Mouse (Mus musculus): ENCODE measurements around the gene Tmem184b. TPM values are rescaled to one million over a fixed set of nuclear protein-coding genes. Genes with fewer than 3 reads are reported as not detected.
A peak's percentile ranks its signal among the peaks of the same experiment; 100 is the strongest.

The Tmem184b gene
- polyA plus RNA-seq, 2 experiments = 67.9 to 121 TPM

DNA sequence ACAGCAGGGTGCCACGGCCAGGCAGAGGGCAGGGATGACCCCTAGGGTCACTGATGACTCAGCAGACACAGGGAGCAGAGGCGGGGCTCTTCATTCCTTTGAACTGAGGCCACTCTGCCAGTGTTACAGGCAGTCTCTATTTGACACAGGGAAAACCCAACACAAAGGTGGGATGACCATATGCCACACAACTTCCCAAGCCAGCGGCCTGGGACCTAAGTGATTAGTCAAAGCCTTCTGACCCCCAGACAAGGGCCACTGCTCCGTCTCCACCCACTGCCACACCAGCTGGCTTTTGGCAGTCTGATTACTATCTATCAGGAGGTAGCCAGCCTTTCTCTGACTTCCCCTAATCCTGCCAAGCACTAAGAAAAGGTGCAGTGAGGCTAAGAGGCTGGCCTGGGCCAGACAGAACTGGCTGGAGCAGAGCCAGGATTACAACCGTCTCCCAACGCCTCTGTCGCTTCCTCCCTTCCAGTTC is 31.9 kb upstream of the Tmem184b start:
- H3K36me3 ChIP-seq (ENCODE audit: control insufficient read depth, insufficient read depth, low read length) = peaks cover 80% of the 10 kb centered on the region
- H3K4me1 ChIP-seq (ENCODE audit: control insufficient read depth, insufficient read depth, low read length) = peaks cover 16% of the 10 kb centered on the region
- no peak overlapping the region for H3K4me3 ChIP-seq (replicated peaks; ENCODE audit: low read length)
- ATAC-seq (ENCODE audit: low FRiP score, low read depth) (no peak), DNase-seq (ENCODE audit: low spot score) (no peak)
- 59% methylated on average over 7 of the region's 7 CpGs for WGBS
- H3K9me3 ChIP-seq (ENCODE audit: control insufficient read depth, low read length) = no peaks in the 10 kb centered on the region
- no peak overlapping the region for H3K4me2 ChIP-seq (replicated peaks; ENCODE audit: low read depth, low read length, severe bottlenecking)
- no peak overlapping the region for H3K27ac ChIP-seq (replicated peaks; ENCODE audit: low read depth, low read length)
- H3K27me3 ChIP-seq (ENCODE audit: control insufficient read depth, insufficient read depth, low read length) = no peaks in the 10 kb centered on the region
- no peak for TF ChIP-seq POLR2A (IDR thresholded peaks at IDR 0.05; ENCODE audit: borderline replicate concordance, extremely low read depth, insufficient read depth, insufficient read length)
- no peak overlapping the region for H3K9ac ChIP-seq (ENCODE audit: low read depth, low read length, severe bottlenecking)

GRCm38 (mm10) chr15:79432892-79433291 is 29.5 kb upstream of the Tmem184b start:
- no peaks in the 10 kb centered on the region; the same call in 1 of the 2 replicates for H3K4me1 ChIP-seq (ENCODE audit: control insufficient read depth, insufficient read depth, low read length)
- 0 out of 2 replicates have a peak overlapping the region, but pooled peaks have one; percentile 19 for H3K27ac ChIP-seq (replicated peaks; ENCODE audit: low read depth, low read length)
- peak; percentile 30 for DNase-seq (ENCODE audit: low spot score)
- peaks cover 92% of the 10 kb centered on the region for H3K36me3 ChIP-seq (ENCODE audit: control insufficient read depth, insufficient read depth, low read length)
- no peak for TF ChIP-seq POLR2A (IDR thresholded peaks at IDR 0.05; ENCODE audit: borderline replicate concordance, extremely low read depth, insufficient read depth, insufficient read length)
- H3K27me3 ChIP-seq (ENCODE audit: control insufficient read depth, insufficient read depth, low read length) = no peaks in the 10 kb centered on the region
- no peak overlapping the region for H3K4me3 ChIP-seq (replicated peaks; ENCODE audit: low read length)
- H3K4me2 ChIP-seq (replicated peaks; ENCODE audit: low read depth, low read length, severe bottlenecking) = no peak overlapping the region
- H3K9me3 ChIP-seq (ENCODE audit: control insufficient read depth, low read length) = no peaks in the 10 kb centered on the region
- peak; percentile 20; the same call in 1 of the 2 replicates for ATAC-seq (ENCODE audit: low FRiP score, low read depth)
- 62% methylated on average over 21 of the region's 21 CpGs for WGBS
- H3K9ac ChIP-seq (ENCODE audit: low read depth, low read length, severe bottlenecking) = no peak overlapping the region

- Histone ChIP-seq H3K36me3 (ENCODE audit: control insufficient read depth, insufficient read depth, low read length) (peaks cover 92% of the 10 kb centered on the region), H3K4me2 (replicated peaks; ENCODE audit: low read depth, low read length, severe bottlenecking) (no peak overlapping the region), H3K27ac (replicated peaks; ENCODE audit: low read depth, low read length) (0 out of 2 replicates have a peak overlapping the region, but pooled peaks have one; percentile 19), H3K4me3 (replicated peaks; ENCODE audit: low read length) (no peak overlapping the region), H3K4me1 (ENCODE audit: control insufficient read depth, insufficient read depth, low read length) (no peaks in the 10 kb centered on the region; the same call in 1 of the 2 replicates), H3K9me3 (ENCODE audit: control insufficient read depth, low read length) (no peaks in the 10 kb centered on the region), H3K9ac (ENCODE audit: low read depth, low read length, severe bottlenecking) (no peak overlapping the region), H3K27me3 (ENCODE audit: control insufficient read depth, insufficient read depth, low read length) (no peaks in the 10 kb centered on the region)
- WGBS = 86% methylated on average over 11 of the region's 11 CpGs
- DNase-seq (ENCODE audit: low spot score) (no peak), ATAC-seq (ENCODE audit: low FRiP score, low read depth) (no peak)
- no peak for TF ChIP-seq POLR2A (IDR thresholded peaks at IDR 0.05; ENCODE audit: borderline replicate concordance, extremely low read depth, insufficient read depth, insufficient read length)
These were observed 29.0 kb upstream of the Tmem184b start for GRCm38 (mm10) chr15:79432328-79432727.

DNA sequence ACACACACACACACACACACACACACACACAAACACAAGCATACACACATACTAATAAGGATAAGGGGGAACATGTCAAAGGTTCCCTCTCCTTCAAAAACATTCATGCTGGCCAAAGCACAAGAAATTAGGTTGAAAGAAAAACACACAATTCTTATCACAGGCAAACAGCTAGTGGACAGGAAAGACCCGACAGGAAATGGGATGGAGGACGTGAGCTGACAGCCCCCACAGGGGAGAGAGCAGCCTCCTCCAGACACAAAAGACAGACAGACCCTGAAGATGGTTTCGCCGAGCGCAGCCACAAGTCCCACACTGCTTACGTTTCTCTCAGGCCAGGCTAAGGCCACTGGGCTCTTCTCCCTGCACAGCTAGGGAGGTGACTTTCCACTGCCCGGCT is 28.6 kb upstream of the Tmem184b start:
- Histone ChIP-seq H3K9ac (ENCODE audit: low read depth, low read length, severe bottlenecking) (no peak overlapping the region), H3K4me2 (replicated peaks; ENCODE audit: low read depth, low read length, severe bottlenecking) (no peak overlapping the region), H3K4me1 (ENCODE audit: control insufficient read depth, insufficient read depth, low read length) (no peaks in the 10 kb centered on the region), H3K9me3 (ENCODE audit: control insufficient read depth, low read length) (no peaks in the 10 kb centered on the region), H3K4me3 (replicated peaks; ENCODE audit: low read length) (no peak overlapping the region), H3K27ac (replicated peaks; ENCODE audit: low read depth, low read length) (no peak overlapping the region), H3K27me3 (ENCODE audit: control insufficient read depth, insufficient read depth, low read length) (no peaks in the 10 kb centered on the region), H3K36me3 (ENCODE audit: control insufficient read depth, insufficient read depth, low read length) (peaks cover 92% of the 10 kb centered on the region)
- WGBS = 78% methylated on average over 7 of the region's 7 CpGs
- TF ChIP-seq POLR2A (IDR thresholded peaks at IDR 0.05; ENCODE audit: borderline replicate concordance, extremely low read depth, insufficient read depth, insufficient read length) = no peak
- DNase-seq (ENCODE audit: low spot score) (no peak), ATAC-seq (ENCODE audit: low FRiP score, low read depth) (no peak)

- ATAC-seq (ENCODE audit: low FRiP score, low read depth) = no peak
- no peak for DNase-seq (ENCODE audit: low spot score)
- H3K9ac ChIP-seq (ENCODE audit: low read depth, low read length, severe bottlenecking) = no peak overlapping the region
- TF ChIP-seq POLR2A (IDR thresholded peaks at IDR 0.05; ENCODE audit: borderline replicate concordance, extremely low read depth, insufficient read depth, insufficient read length) = no peak
- no peaks in the 10 kb centered on the region for H3K4me1 ChIP-seq (ENCODE audit: control insufficient read depth, insufficient read depth, low read length)
- no peak overlapping the region for H3K4me2 ChIP-seq (replicated peaks; ENCODE audit: low read depth, low read length, severe bottlenecking)
- peaks cover 93% of the 10 kb centered on the region for H3K36me3 ChIP-seq (ENCODE audit: control insufficient read depth, insufficient read depth, low read length)
- H3K27ac ChIP-seq (replicated peaks; ENCODE audit: low read depth, low read length) = no peak overlapping the region
- H3K4me3 ChIP-seq (replicated peaks; ENCODE audit: low read length) = no peak overlapping the region
- 69% methylated on average over 10 of the region's 10 CpGs for WGBS
- no peaks in the 10 kb centered on the region for H3K27me3 ChIP-seq (ENCODE audit: control insufficient read depth, insufficient read depth, low read length)
- H3K9me3 ChIP-seq (ENCODE audit: control insufficient read depth, low read length) = no peaks in the 10 kb centered on the region
These were observed 27.2 kb upstream of the Tmem184b start for GRCm38 (mm10) chr15:79430461-79431000.
